Mouse (Mus musculus): ENCODE results near the gene Flt3. TPM values are rescaled to one million over a fixed set of nuclear protein-coding genes. Genes with fewer than 3 reads are reported as not detected.

The Flt3 gene
- polyA plus RNA-seq (2017; shearing (Covaris generic)), result under 1 TPM in 1 of 2 experiments, not detected in 1; 0.13 TPM

GRCm38 (mm10) chr5:147399843-147400504, at the start of gene Flt3:
Flt3 (minus strand) TSS chr5:147400489.
- no peak for ATAC-seq

GRCm38 (mm10) chr5:147448933-147449332, 48.6 kb upstream of the Flt3 start:
- ATAC-seq, result peak; percentile 78

GRCm38 (mm10) chr5:147448526-147448925, 48.2 kb upstream of the Flt3 start:
- peak; percentile 62 for ATAC-seq

- ATAC-seq, result no peak
These were observed 45.0 kb upstream of the Flt3 start for GRCm38 (mm10) chr5:147445252-147445651.

GRCm38 (mm10) chr5:147444757-147445156, 44.5 kb upstream of the Flt3 start:
- no peak for ATAC-seq

GRCm38 (mm10) chr5:147444298-147444697, 44.0 kb upstream of the Flt3 start:
- no peak for ATAC-seq

- ATAC-seq, result no peak
These were observed 42.5 kb upstream of the Flt3 start for GRCm38 (mm10) chr5:147442741-147443140.

- ATAC-seq, result no peak
These were observed 41.7 kb upstream of the Flt3 start for GRCm38 (mm10) chr5:147441979-147442378.

GRCm38 (mm10) chr5:147440996-147441507, 40.8 kb upstream of the Flt3 start:
- ATAC-seq, result no peak

- ATAC-seq, result no peak
These were observed 36.2 kb upstream of the Flt3 start for GRCm38 (mm10) chr5:147436491-147436890.

GRCm38 (mm10) chr5:147435751-147436150, 35.5 kb upstream of the Flt3 start:
- no peak for ATAC-seq

GRCm38 (mm10) chr5:147435224-147435623, 34.9 kb upstream of the Flt3 start:
- no peak for ATAC-seq

GRCm38 (mm10) chr5:147432927-147433326, 32.6 kb upstream of the Flt3 start:
- no peak for ATAC-seq

GRCm38 (mm10) chr5:147430936-147431839, 30.9 kb upstream of the Flt3 start:
- ATAC-seq, result peak; percentile 67

GRCm38 (mm10) chr5:147430361-147430935, 30.2 kb upstream of the Flt3 start:
- ATAC-seq, result peak; percentile 10

GRCm38 (mm10) chr5:147429535-147430305, 29.4 kb upstream of the Flt3 start, which contains the start of gene Pan3:
Pan3 (plus strand) TSS chr5:147430161.
- ATAC-seq, result peak; percentile 55

GRCm38 (mm10) chr5:147426048-147426805, 25.9 kb upstream of the Flt3 start:
- ATAC-seq, result no peak

GRCm38 (mm10) chr5:147423612-147424011, 23.3 kb upstream of the Flt3 start:
- ATAC-seq, result no peak

- peak; percentile 88 for ATAC-seq
These were observed 18.3 kb upstream of the Flt3 start for GRCm38 (mm10) chr5:147418394-147419121.

GRCm38 (mm10) chr5:147417986-147418385, 17.7 kb upstream of the Flt3 start:
- peak; percentile 28 for ATAC-seq

GRCm38 (mm10) chr5:147410585-147410984, 10.3 kb upstream of the Flt3 start:
- no peak for ATAC-seq

Data from activated CD4-positive, CD25-positive, alpha-beta regulatory T cell, adult 4 months (primary cell).